Mouse (Mus musculus): Measurements from ENCODE around the gene Hnrnpab.
A peak's percentile ranks its signal among the peaks of the same experiment; 100 is the strongest.

Gene Hnrnpab

DNA sequence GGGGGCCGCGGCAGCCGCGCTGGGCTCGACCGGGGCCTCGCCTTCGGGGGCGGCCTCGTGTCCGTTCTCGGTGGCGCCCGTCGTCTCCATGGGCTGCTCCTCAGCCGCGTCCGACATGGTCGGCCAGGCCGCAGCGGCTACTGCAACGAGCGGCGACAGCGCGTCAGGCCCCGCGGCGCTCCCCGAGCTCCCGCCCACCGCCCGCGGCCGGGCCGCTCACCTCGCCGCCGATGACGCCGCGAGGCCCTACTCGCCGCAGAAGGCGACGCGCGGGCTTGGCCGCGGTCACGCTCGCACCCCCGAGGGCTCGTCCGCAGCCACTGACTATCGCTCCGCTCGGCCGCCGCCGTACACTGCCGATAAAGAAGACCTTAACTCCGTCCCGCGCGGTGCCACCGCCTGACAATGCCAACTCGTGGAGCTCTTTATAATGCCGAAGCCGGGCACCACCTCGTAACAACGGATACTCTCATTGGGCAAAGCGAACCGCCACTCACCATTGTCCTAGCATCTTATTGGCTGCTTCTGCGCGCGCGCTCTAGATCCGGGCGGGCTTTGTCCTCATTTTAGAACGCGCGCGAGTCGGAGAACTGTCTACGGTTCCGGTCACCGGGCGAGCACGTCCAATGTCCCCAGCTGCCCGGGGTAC is at the start of gene Hnrnpab:
Gene Hnrnpab (minus strand): TSS at position 401 of the 649 bp plus-strand sequence.
- peak; percentile 98 for DNase-seq

DNA sequence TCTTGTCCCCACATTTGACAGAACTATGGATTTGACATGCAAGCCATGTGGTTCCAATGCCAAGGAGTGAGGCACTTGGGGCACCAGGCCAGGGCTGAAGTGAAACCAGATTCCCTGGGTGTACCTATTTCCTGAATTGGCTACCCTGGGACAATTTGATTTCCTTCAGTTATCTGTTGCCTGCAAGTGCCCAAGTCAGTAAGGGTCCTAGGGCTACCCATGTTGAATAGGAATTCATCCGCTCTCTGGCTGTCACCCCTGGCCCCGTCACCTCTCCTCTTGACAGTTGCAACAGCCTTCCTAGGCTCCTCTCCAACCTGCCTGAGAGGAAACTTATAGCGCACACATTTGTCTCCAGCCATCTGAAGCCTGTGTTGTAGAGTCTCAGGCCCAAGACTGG is 48.2 kb upstream of the Hnrnpab start:
- DNase-seq = no peak

DNA sequence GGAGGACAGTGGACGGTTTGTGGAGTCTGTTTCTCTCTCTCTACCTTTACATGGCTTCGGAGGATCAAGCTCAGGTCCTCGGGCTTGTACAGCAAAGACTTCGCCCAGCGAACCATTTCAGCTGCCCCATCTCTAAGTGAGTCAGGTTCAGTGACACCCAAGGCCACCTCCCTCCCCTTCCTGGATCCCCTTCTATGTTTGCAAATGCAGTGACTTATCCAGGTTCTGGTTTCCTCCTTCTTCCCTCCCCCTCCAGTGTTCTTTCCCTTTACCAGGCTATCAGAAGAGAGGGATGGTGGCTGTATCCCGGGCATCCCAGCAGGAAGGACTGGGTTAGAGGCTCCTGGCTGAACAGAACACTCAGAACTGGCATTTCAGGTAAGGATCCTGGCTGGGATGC is 47.1 kb upstream of the Hnrnpab start:
- DNase-seq = no peak

DNA sequence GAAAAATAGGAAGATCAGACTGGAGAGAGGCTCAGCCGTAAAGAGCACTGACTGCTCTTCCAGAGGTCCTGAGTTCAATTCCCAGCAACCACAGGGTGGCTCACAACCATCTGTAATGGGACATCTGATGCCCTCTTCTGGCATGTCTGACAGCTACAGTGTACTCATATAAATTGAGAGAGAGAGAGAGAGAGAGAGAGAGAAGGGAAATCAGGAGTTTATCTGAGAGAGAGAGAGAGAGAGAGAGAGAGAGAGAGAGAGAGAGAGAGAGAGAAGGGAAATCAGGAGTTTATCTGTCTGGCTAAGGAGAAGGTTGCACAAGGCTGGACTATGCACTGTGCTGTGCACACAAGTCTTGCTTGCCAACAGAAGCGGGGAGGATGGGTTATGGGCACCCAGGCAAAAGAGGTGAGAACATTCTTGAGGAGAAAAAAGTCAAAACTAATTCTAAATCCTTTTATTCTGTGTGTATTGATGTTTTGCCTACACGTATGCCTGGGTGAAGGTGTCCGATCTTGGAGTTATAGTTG is 46.3 kb upstream of the Hnrnpab start:
- DNase-seq = no peak

DNA sequence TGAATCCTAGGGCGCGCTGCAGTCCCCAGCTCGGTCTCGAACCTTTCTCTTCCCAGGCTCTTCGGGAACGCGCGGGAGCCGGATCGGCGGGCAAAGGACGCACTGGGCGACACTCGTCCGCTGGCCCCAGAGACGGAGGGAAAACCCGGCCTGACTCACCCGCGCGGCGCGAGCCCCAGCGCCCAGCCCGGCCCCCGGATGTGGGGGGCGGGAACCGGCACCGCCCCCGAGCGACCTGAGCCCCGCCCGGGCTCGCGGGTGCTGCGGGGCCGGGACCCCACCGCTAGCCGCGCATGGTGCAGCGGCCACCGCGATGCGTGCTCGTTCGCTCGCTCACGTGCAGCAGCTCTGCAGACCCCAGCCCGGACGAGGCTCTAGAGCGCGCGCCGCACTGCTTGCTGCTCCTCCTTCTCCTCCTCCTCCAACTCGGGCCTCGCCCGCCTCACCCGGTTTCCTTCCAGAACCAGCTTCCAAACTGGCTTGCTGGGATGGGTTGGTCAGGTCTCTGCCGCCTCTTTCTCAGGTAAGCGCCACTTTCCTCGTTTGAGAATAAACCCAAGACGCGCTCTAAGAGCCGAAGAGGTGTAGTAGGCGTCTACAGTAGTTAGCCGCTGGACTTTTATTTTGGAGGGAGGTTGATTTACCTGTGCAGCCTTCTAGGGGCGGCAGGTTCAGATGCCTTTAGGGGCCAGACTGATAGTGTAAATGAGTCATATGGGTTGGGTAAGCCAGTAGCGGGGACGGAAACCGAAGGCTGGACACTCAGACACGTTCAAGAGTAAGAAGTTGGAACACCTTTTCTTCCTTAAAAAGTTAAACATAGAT is 44.3 kb upstream of the Hnrnpab start, which contains the start of the genes N4bp3 and D930048N14Rik:
Gene N4bp3 (minus strand): TSS at position 152 of the 825 bp plus-strand sequence.
Gene D930048N14Rik (plus strand): TSS at position 264 of the 825 bp plus-strand sequence.
- DNase-seq = no peak

DNA sequence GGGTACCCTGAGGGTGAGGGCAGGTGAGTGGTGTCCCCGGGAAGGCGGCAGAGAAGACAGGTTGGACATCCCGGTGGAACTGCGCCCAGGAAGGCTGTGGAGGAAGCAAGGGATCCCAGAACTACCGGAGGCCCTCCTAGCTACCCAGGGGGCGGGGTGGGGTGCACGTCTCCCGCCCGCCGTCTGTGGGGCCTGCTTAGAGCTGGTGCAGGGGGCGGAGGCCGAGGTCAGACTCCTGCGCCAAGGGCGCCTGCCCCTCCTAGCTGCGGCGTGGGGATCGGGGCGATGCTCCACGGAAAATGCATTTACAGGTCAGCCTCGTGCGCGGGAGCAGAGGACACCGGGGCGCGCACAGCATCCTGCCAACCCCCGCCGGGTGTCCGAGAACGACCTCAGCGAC is 43.6 kb upstream of the Hnrnpab start:
- DNase-seq = no peak

DNA sequence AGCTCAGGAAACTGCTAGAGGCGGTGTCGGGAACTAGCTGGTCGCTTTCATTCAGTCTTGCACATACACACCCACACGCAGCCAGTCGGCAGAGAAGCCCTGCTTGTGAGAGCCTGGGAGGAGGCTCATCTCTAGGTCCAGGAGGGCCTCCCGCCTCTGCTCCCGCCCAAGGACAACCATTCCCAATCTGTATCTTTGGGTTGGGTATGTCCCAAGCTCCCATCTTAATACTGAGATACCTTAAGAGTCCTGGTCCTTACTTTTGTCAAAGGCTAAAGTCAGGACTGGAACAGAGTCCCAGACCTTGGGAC is 43.2 kb upstream of the Hnrnpab start:
- DNase-seq = peak; percentile 57

DNA sequence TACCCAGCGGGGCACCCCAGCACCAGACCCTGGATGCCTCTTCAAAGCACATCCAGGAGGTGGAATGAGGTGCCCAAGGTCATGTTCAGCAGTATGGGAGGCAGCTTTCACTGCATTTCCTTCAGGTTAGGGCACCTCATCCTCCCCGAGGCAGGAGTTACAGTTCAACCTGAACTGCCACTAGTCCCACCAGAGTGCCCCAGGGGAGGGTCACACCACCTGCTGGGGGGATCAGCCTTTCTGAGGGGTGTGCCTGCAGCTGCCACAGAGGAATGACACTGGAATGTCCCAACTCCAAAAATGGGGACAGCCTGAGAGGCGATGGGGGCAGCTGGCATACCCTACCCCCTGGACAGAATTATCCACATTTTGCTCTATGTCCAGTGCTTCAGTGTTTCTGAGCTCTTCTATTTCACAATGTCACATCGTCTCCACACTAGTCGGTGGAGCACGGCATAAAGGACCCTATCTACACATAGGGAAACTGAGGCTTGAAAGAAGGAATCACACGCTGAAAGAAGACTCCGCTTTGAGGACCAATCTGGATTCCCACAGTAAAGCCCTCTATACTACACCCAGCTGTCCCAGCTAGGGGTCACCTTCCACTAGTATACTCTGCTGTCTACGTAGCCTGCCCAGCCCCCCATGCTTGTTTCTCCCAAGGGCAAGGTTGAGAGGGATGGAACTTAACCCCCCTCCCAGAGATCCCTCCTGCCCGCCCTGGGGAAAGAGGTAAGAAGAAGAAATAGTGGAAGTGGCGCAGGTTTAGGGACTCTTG is 42.7 kb upstream of the Hnrnpab start:
- no peak for DNase-seq

DNA sequence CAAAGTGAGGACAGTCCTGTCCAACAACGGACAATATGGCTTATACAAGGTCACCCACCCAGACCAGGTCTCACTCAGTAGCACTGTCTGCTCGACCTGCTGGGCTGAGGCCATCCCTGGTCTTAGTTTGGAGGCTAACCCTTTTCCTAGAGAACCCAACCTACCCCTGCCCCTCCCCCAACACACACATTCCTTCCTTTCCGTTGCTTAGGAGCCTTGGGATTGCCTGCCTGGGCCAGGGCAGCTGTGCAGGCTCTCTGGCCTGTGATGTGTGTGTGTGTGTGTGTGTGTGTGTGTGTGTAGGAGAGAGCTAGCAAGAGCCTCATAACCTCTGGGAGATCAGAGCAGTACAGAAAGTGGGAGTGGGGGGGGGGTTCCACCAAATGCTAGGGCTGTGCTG is 41.9 kb upstream of the Hnrnpab start:
- no peak for DNase-seq

DNA sequence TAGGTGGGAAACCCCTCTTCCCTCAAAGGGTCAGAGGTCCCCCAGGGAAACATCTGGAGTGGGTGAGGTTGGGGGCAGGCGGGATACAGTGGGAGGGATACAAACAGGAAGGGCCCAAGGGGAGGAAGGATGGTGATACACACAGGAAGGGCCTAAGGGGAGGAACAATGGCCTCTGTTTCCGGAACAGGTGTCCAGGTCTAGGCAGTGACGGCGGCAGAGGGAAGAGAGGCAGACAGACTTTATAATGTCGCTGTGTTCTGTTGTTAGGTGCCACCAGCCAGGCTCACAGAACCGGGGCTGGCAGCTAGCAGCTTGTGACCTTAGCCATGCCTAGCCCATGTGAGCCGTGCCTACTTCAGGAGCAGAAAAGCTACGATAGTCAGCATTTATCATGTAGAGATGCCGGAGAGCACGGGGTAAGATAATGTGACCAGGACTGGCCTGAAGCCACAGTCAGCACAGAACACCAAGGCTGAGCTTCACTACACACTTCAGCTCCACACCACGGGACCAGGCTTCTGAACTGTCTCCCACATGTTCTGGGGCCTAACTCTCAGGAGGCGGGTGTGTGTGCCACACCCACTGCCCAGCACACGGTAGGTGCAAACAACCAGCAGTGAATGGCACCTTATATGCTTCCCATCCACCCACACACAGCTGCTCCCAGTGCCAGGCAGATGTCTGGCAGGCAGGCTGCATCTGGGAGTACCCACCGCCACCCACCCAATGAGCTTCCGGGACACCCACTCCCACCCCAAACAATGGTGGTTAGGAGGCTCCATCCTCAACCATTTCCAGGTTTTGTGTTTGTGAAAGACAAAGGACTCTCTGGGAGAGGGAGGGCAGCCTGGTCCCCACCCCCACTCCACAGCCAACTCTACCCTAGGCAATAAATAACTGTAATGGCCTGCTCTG is 40.4 kb upstream of the Hnrnpab start:
- peak; percentile 52 for DNase-seq

DNA sequence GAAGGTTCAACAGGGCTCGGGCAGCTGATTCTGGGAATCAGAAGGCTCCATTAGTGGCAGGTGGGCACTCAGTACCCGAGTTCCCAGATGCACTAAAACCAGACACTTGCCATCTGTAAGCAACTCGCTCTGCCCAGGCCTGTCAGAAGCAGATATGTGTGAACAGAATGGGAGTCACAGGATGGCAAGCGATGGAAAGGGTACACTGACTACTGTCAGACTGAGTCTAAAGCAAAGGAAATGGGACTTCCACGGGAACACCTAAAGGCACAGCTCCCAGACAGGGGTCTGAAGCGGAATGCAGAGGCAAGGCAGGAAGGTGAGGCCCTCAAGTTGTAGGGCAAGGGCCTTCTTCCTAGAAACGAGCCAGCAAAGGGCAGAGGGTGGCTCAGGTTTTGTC is 39.6 kb upstream of the Hnrnpab start:
- no peak for DNase-seq

DNA sequence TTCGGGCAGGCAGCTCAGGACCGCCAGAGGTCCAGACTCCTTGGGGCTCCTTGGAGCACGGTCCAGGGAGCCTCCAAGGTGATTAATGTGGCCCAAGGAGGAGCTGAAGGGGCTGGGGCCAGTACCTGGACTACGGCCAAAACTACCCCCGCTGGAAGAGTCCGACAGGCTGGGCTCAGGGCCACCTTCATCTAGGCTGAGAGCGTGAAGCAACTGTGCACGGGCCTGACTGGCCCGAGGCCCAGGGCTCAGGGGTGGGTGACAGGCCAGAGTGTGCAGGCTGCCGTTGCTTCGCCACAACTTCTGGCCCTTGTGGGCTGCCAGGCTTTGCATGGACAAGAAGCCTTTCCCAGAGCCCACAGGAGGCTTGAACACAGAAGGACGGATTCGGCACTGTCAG is 38.6 kb upstream of the Hnrnpab start:
- no peak for DNase-seq

DNA sequence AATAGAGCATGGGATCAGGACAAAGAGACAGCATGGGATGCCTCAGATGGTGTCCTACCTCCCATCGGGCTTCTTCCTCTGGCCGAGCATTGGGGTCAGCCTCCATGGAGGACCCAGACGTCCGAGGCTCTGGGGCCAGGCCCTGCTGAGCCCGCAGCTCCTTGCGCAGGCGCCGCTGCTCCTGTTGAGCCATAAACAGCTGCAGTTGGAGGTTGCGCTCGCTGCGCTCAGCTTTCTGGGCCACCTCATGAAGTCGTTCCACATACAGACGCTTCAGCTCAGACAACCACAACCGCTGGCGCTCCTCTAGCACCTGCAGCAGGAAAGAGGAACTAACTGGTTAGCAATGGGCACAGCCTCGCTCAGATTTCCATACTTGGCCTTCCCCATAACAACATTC is 37.6 kb upstream of the Hnrnpab start:
- DNase-seq = no peak

DNA sequence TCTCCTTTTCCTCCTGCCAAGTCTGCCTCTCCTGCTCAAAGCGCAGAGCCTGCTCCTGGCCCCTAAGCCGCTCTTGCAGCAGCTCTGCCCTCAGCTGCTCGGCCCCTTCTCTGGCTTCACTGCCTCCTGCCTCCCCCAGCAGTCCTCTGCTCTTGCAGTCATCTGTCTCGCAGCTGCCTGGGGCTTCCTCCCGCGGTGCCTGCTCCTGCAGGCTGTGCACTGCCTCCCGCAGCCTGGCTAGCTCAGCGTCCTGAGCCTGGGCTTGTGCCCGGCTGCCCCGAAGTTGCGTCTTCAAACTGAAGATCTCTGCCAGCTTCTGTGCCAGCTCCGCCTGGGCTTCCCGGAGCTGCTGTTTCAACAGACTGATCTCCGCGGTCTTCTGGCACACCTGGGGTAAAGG is 37.1 kb upstream of the Hnrnpab start:
- DNase-seq = no peak

DNA sequence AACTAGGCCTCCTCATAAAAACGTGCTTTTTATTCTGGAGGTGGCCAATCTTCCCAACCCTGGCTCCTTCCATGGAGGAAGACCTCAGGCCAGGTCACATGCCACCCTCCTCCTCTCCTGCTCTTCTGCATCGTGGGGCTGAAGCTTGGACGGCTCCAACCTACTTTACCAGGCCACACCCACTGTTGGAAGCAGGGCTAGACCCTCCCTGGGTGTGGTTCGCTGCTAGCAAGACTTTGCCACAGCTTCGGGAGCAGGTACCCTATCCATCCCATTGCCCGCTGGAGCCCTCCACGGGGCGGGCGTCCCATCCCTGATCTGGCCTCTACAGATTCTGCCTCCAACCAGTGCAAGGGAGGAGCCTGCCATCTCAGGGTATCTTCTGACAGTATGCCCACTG is 36.6 kb upstream of the Hnrnpab start:
- DNase-seq = no peak

DNA sequence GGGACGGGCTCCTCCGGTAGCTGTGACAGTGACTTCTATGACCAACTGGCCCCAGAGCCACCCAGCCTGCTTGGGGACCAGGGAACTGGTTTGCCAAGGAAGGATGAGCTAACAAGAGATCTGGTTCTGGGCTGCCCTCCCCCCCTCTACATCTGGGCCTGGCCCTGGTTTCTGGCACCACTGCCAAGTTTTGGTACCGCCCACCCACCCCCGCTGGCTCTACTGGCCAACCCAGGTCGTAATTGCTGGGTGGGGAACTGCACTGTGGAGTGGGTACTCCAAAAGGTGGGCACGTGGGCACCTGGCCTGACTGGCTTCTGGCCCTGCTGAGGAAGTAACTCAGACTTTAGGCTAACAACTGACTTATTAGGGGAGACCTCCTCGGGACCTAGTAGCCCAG is 34.1 kb upstream of the Hnrnpab start:
- no peak for DNase-seq

DNA sequence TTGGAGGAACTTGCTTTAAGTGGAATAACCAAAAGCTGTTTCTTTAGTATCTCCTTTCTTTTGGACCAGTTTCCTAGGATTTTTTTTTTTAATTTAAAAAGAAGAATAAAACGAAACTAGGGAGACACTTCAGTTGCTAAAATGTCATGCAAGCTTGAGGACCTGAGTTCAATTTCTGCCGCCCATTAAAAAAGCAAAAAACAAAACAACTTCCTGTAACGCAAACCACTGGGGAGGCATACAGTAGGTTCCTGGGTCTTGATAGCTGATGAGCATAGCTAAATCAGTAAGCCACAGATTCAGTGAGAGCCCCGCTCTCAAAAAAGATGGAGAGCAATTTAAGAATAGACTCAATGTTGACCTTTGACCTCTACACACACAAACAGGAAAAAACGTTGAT is 31.9 kb upstream of the Hnrnpab start:
- no peak for DNase-seq

DNA sequence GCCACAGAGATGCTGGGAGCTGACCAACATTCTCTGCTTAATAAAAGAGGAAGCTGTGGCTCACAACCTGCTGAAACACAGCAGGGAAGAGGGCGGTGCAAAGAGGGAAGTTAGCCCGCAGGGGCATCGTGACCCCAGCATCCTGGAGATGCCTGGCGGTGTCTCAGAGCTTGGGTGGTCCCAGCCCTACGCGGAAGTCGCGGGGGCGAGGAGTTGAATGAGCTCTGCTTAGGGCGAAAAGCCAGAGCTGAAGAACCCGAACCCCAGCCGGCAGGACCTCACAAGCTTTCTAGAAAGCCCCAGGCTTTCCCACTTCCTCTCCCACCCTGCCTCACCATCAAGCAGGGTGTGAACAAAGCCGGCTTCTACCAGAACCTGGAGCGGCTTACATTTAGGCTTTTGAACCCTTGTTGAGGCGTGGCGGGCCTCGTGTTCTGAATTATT is 31.3 kb upstream of the Hnrnpab start:
- DNase-seq = no peak

DNA sequence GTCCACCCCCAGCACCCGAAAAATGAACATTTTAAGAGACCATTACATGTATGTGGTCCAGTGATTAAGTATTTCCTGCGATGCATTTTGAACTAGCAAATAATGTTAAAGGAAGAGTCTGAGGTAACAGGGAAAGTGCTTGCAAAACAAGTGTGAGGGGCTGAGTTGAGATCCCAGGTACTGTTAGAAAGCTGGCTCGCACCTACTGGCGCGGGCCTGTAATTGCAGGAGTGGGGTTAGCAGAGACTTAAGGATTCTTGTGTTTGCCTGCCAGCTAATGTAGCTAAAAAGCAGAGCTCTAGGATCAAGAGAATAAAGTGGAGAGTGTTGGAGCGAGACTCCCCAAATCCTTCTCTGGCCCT is 29.7 kb upstream of the Hnrnpab start:
- peak; percentile 73 for DNase-seq

DNA sequence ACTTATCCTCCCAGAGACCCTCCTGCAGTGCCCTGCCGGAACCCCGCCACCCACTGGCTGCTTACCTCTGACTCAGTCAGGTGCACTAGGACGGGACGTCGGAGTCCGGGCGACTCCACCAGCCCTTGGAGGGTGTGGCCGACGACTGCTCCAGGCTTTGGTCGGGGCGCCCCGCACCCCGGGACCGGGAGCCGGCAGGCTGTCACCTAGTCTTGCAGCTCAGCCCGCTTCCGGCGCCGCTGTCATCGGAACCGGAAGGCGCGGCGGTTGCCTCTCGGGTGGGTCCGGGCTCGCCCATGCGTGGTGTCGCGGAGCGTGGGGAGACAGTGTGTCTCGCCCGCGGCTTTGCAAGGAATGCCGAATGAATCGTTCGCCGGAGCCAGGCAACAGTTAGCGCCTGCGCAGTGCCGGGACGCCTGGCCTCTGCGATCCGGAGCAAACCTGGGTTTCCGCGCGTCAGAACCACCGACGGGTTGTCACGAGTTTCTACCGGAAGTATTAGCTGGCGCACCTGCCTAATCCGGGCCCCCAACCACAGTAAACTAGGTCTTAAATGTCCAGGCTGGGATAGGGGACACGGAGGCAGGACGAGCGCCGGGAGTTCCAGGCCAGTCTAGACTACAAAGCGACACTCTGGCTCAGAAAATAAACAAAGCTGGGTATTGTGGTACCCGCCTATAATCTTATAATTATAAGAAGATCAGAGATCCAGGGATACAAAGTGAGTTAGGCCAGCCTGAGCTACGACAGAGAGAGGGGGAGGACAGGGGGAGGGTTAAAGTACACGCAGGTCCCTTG is 29.1 kb upstream of the Hnrnpab start, which contains the start of gene Rmnd5b:
Gene Rmnd5b (minus strand): TSS at position 372 of the 798 bp plus-strand sequence.
- peak; percentile 97 for DNase-seq

DNA sequence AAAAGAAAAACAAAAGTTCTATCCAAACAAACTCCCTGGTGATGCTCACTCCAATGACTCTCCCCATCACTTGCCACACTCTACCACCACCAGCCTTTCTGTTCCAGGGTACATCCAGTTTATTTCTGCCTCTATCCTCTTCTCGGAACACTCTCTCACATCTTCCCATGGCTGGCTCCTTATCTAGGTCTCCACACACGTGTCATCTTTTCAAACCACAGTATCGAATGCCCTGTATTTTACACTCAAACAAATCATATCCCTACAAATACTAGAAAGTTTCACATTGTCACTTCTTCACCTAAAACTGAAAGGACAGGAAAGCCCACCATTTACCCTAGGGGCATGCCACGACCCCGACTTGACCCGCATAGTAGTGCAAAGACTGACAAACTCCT is 28.5 kb upstream of the Hnrnpab start:
- DNase-seq = no peak

Data from right cerebral cortex, adult 18-20 months (tissue).